Mouse (Mus musculus) liver, adult (tissue): ENCODE data around the gene Kmt5a.

Source experiments
- GATA4 ChIP-seq: IDR thresholded peaks from 2 replicates; pipeline ENCODE4 v1.6.1; 2014; ENCODE audit warnings: mild to moderate bottlenecking, low read length; ENCODE audit not compliant: insufficient replicate concordance

Kmt5a gene

GRCm38 (mm10) chr5:124439447-124440093 lies at the start of gene Kmt5a:
Kmt5a (plus strand) TSS chr5:124439930.
- TF ChIP-seq GATA4: no peak; the same call in 1 of the 2 replicates

- TF ChIP-seq GATA4: no peak
Measured at GRCm38 (mm10) chr5:124392412-124392811, 47.3 kb upstream of the Kmt5a start.

GRCm38 (mm10) chr5:124393726-124394125 lies 46.0 kb upstream of the Kmt5a start:
- TF ChIP-seq GATA4: no peak

GRCm38 (mm10) chr5:124410808-124411207 lies 28.9 kb upstream of the Kmt5a start:
- no peak for TF ChIP-seq GATA4

GRCm38 (mm10) chr5:124412163-124412562 lies 27.6 kb upstream of the Kmt5a start:
- no peak for TF ChIP-seq GATA4

GRCm38 (mm10) chr5:124418903-124419302 lies 20.8 kb upstream of the Kmt5a start:
- no peak for TF ChIP-seq GATA4

GRCm38 (mm10) chr5:124421786-124422185 lies 17.9 kb upstream of the Kmt5a start:
- TF ChIP-seq GATA4: no peak

- no peak for TF ChIP-seq GATA4
Measured at GRCm38 (mm10) chr5:124424200-124424722, 15.5 kb upstream of the Kmt5a start.

- no peak for TF ChIP-seq GATA4
Measured at GRCm38 (mm10) chr5:124424723-124425411, 14.9 kb upstream of the Kmt5a start.

GRCm38 (mm10) chr5:124425412-124426259 lies 14.1 kb upstream of the Kmt5a start, which contains the start of gene Sbno1:
Sbno1 (minus strand) TSS chr5:124426001.
- no peak for TF ChIP-seq GATA4

GRCm38 (mm10) chr5:124426475-124427071 lies 13.2 kb upstream of the Kmt5a start:
- no peak for TF ChIP-seq GATA4

- no peak for TF ChIP-seq GATA4
Measured at GRCm38 (mm10) chr5:124432398-124433012, 7.2 kb upstream of the Kmt5a start.

GRCm38 (mm10) chr5:124433048-124433447 lies 6.7 kb upstream of the Kmt5a start:
- no peak for TF ChIP-seq GATA4

GRCm38 (mm10) chr5:124438229-124438628 lies 1.5 kb upstream of the Kmt5a start:
- TF ChIP-seq GATA4: no peak

GRCm38 (mm10) chr5:124438746-124439145 lies 984 bp upstream of the Kmt5a start:
- no peak for TF ChIP-seq GATA4

- no peak for TF ChIP-seq GATA4
Measured at GRCm38 (mm10) chr5:124440094-124440701, 468 bp downstream of the Kmt5a start.
